Mouse (Mus musculus) kidney, adult 18-20 months (tissue): ENCODE data around the gene Gtf2h4.

Experiments
- DNase-seq: peaks from one replicate; pipeline ENCODE4 v3.0.0; 2021

Gene Gtf2h4

GRCm38 (mm10) chr17:35696691-35697090, 23.2 kb upstream of the Gtf2h4 start:
- DNase-seq = no peak

DNA sequence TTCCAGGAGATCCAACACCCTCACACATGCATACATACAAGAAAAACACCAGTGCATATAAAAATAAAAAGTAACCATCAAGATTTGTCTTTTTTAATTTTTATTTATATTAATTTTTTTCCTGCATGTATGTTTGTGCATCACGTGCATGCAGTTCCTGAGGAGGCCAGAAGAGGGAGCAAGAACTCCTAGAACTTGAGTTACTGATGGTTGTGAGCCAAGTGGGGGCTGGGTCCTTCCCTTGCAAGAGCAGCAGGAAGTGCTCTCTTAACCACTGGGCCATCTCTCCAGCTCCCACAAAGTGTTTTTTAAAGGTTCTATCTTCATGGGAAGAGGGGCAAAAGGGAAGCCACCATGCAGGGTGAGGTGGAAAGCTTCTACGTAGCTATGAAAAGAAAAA, 21.8 kb upstream of the Gtf2h4 start:
- DNase-seq = peak; percentile 30

GRCm38 (mm10) chr17:35693906-35694305, 20.4 kb upstream of the Gtf2h4 start:
- DNase-seq = no peak

DNA sequence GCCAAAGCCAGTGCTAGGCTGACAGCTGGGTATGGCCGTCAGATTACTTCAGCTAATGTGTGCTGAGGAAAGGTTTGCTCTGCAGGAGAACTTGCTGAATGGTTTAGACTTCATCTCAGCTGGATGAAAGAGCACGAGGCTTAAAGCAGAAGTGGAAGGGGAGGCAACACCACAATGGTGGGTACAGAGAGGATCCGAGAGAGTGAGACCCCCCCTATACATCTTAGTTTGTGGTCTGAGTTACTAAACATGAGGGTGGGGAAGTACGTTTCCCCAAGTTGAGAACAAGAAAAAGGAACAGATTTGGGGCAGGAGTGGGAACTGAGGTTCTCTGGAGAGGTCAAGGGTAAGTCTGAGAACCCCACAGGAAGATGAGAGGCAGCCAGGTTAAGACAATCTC, 18.8 kb upstream of the Gtf2h4 start:
- DNase-seq = no peak

DNA sequence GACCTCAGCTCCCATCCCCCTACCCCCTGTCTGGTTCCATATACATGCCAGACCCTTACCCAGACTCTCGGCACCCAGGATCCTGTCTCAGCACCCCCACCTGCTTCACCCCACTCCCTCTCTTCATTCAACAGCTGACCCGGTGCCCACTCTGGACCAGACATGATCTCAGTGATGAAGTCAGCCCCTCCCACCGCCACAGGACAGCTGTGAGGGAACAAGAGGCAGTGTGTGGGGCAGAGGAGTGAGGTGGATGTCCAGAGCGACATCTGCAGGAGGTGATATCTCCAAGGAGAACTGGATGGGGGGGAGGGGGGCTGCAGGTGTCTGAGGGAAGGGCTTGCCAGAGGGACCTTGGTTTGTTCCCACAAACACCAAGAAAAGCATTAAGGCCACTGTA, 18.3 kb upstream of the Gtf2h4 start:
- DNase-seq = no peak

- no peak for DNase-seq
Measured at GRCm38 (mm10) chr17:35689936-35690645, 16.6 kb upstream of the Gtf2h4 start.

DNA sequence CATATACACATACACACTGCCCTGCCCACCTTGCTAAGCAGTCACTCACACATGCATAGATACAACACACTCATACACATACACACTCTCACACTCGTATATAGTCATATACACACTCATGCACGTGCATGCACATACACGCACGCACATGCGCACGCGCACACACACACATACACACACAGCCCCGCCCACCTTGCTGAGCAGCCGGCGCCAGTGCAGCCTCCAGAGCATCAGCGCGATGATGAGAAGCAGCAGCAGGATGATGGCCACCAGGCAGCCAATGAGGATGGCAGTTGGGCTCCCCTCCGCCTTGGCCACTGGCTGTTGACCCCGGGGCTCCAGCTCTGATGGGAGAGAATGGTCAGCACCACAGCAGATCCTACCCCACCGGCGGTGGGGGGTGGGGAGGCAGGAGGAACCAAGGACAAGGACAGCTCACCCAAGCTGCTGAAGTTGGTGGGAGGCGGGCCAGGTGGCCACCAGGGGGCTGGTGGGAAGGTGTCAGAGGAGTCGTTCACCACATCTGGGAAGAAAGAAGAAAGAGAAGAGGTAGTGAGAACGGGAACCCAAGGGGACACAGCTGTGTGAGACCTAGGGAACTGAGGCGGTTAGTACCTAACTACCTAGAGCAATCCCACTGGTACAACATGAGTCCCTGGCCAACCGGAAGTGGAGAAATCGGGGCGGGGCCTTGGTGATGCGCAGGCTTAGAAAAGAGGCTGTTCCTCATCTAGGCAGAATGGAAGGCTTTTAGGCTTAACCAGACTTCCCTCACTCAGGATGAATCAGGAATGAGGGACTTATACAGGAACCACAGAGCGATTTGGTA, 15.0 kb upstream of the Gtf2h4 start:
- DNase-seq = no peak

- DNase-seq = no peak
Measured at GRCm38 (mm10) chr17:35685061-35685460, 11.5 kb upstream of the Gtf2h4 start.

DNA sequence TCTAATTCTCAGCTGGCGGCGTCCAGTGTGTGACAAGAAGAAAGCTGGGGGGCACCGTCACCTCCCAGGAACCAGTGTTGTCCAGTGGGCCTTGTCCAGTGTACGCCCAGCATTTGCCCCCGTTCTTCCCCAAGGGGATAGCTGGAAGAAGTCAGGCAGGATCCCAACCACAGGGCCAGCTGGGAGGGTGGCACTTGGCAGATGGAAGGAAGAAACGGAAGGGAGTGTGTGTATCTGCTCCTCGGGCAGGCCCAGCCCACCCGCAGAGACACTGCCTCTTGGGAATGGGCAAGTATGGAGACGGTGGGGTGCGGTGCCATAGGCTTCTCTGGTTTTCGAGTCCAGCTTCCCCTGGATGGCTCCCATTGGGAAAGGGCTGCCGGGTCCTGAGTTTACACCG, 8.4 kb upstream of the Gtf2h4 start:
- DNase-seq = no peak

GRCm38 (mm10) chr17:35680591-35680990, 7.1 kb upstream of the Gtf2h4 start:
- DNase-seq = no peak

- DNase-seq = no peak
Measured at GRCm38 (mm10) chr17:35672527-35672926, 1.0 kb downstream of the Gtf2h4 start.

- no peak for DNase-seq
Measured at GRCm38 (mm10) chr17:35671846-35672245, 1.7 kb downstream of the Gtf2h4 start.

- no peak for DNase-seq
Measured at GRCm38 (mm10) chr17:35669731-35670130, 3.8 kb downstream of the Gtf2h4 start.

GRCm38 (mm10) chr17:35667334-35668065, 6.0 kb downstream of the Gtf2h4 start, which contains the start of gene Vars2:
Gene Vars2 (minus strand): TSS chr17:35667592.
- peak; percentile 99 for DNase-seq

- DNase-seq = peak; percentile 12
Measured at GRCm38 (mm10) chr17:35666851-35667256, 6.7 kb downstream of the Gtf2h4 start.

DNA sequence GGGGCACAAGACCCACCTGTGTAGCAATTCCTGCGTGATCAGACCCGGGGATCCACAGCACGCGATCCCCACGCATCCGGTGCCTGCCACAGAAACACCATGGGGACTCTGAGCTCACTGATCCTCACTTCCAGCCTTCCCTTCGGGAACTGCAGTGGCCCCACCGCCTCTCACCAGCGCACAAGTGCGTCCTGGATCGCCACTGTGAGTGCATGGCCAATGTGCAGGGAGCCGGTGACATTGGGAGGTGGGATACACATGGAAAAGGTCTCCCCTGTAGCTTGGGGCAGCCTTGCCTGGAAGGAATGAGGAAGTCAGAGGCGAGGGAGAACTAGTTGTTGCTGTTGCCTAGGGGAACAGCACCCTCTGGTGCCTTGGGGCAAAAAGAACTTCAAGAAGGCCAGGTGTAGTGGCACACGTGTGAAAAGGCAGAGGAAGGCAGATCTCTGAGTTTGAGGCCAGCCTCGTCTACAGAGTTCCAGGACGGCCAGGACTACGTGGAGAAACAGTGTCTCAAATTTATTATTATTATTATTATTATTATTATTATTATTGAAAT, 7.5 kb downstream of the Gtf2h4 start:
- peak; percentile 38 for DNase-seq

DNA sequence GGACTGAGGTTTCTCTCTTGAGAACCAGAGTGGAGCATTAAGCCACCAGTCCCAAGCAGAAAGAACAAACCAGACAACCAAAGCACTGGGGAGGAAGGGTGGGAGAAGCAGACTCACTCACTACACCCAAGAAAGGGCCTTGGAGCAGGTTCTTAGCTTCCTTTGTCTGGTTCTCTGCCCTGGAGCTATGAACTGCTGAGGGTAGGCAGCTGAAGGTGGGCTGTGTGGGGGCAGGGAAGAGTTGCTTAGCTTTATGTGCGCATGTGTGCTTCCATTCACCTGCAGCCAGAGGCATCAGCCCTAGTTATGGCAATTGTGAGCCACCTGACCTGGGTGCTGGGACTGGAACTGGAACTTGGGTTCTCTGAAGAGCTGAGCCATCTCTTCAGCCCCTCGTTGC, 20.5 kb downstream of the Gtf2h4 start:
- no peak for DNase-seq

DNA sequence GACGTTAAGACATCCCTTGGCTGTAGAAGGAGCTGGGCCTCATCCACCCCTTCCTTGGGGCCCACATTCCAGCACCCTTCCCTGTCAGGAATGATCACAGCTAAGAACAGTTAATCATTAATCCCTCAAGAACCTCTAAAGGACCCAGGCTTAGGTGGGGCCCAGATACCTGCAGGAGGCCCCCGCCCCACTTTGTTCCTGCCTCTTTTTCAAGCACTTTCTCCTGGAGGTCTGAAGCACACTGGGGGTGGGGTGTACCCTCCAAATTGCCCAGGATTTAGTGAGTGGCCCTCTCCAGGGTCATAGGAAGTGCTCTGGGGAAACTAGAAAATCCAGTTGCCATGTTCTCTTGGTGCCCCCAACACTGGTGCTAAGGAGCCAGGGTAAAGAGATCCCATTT, 24.1 kb downstream of the Gtf2h4 start:
- DNase-seq = peak; percentile 45

DNA sequence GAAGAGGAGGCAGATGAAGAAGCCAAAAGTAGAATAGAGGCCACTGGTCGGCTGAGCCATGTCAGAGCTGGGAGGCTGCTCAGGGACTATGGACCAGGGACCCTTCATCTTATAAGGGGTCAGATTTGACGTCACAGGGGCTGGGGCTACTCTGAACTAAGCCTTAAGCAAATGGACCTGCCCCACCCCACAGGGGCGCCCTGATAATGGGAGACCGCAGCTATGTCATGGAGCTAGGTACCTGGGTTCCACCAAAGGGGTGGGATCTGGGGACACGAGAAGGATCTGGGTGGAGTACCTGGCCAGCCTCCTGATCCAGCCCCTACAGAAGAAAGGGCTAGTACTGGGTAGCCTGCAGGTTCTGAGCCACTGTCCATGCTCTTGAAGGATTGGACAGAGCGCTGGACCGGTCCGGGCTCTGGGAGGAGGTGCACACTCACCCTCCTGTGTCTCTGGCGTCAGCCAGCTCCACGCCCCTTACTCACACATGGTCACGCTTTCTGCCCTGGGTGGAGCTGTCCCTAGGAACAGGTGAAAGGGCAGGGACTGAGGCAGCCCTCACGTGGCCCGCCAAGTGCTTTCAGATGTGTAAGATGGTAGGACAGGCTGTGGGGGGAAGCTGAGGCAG, 29.8 kb downstream of the Gtf2h4 start, which contains the start of gene Mucl3:
TSS of gene Mucl3 (minus strand) at position 87 of the 628 bp plus-strand sequence.
- DNase-seq = no peak

DNA sequence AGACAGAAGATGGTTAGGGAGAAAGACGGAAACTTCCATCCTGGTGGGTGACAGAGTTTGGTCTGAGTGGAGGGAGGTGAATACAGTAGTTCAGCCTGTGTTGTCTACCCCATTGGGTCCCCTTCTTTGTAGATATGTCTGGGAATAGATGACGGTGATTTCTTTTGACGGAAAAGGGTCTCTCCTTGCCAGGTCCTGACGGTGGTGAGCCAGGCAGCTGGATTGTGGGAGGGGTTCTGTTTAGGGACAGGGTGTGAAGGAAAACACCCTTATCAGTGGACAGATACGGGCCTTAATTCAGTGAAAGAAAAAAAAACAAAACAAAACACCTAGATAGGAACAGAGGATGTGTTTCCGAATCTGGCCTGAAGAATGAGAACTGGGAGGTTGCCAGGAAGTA, 34.2 kb downstream of the Gtf2h4 start:
- DNase-seq = no peak

DNA sequence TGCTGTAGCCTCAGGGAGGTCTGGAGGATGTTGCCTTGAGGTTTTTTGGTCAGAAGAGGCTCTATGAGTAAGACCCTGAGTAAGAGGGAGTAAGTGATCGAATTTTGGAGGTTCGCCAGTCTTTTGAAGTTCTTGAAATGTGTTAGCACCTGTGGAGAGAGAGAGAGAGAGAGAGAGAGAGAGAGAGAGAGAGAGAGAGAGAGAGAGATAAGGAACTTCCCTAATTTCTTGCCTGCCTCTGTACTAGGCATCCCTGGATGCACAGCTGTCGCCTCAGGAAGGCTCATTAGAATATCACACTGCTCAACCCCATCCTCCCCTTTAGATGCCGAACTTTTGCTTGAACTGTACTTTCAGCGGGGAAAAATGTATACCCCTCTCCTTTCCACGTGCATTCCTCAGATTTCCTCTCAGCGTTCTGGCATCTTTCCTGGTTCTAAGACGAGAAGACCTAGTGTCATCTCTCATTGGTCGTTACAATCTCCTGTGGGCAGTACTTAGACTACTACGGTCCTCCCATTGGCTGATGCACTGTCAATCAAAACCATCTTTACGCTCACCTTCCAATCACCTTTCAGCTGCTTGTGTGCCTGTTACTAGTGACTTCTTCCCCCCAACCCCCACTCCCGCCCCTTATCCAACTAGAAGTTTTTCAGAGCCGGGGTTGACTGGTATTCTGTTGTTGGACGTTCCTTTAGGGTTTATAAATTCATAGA, 34.9 kb downstream of the Gtf2h4 start:
- peak; percentile 57 for DNase-seq

GRCm38 (mm10) chr17:35636363-35636762, 37.2 kb downstream of the Gtf2h4 start:
- DNase-seq = peak; percentile 28
